Mouse (Mus musculus) liver, embryonic 12.5 days (tissue): ENCODE results near the gene Siah1b. TPM values are rescaled to one million over a fixed set of nuclear protein-coding genes. Genes with fewer than 3 reads are reported as not detected.

Source experiments
- polyA plus RNA-seq: library from polyadenylated mRNA; unstranded; fragments of >200 nt; fragmentation: Nextera tagmentation; extraction: Ambion mirVana; gene quantifications from 2 replicates; pipeline ENCODE4 v1.2.1, GENCODE M21; 2016

Siah1b gene
- polyA plus RNA-seq, 1 experiment from 2014 or later, result 24.8 TPM

Other genes with a start within 250 kb of the Siah1b start
- gene Ap1s2, start 167.5 kb downstream of the Siah1b start, polyA plus RNA-seq, result 6.0 and 6.2 TPM in 2 replicates
- gene Zrsr2, start 117.8 kb downstream of the Siah1b start, polyA plus RNA-seq, result 25.5 and 32.2 TPM in 2 replicates
- 0.14 and 0.22 TPM in 2 replicates for gene Car5b, start 48.5 kb downstream of the Siah1b start, polyA plus RNA-seq
- 0.24 and 0.63 TPM in 2 replicates for gene Cltrn, start 12.3 kb upstream of the Siah1b start, polyA plus RNA-seq
- not detected in 2 replicates for gene Ace2, start 62.8 kb upstream of the Siah1b start, polyA plus RNA-seq
- 0.16 and 0.20 TPM in 2 replicates for gene Bmx, start 181.7 kb upstream of the Siah1b start, polyA plus RNA-seq
- 18.8 and 19.8 TPM in 2 replicates for gene Pir, start 192.9 kb upstream of the Siah1b start, polyA plus RNA-seq